Mouse (Mus musculus) lung, postnatal 25 days (tissue): Measurements from ENCODE around the gene Synpo2.

Experiments used
- DNase-seq: peaks from one replicate; pipeline ENCODE4 v3.0.0; 2022; ENCODE audit warnings: low spot score

Gene Synpo2

DNA sequence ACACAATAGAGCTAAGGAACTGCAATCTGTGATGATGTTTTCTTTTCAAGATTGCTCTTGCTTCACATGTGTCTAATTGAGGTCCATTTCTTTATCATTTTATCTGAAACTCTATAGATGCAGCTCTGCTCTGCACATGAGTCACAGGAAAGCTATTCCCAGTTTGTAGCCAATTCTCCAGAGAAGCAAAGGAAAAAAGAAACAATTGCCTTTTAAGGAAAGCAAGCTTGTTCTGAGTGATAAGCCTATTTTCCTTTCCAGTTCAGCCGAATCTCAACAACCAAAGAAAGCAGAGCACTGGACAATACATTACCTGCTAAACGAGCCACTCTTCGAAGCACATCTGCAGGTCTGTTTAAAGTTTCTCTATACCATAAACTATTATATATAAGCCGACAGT lies 31.3 kb downstream of the Synpo2 start:
- peak; percentile 20 for DNase-seq

DNA sequence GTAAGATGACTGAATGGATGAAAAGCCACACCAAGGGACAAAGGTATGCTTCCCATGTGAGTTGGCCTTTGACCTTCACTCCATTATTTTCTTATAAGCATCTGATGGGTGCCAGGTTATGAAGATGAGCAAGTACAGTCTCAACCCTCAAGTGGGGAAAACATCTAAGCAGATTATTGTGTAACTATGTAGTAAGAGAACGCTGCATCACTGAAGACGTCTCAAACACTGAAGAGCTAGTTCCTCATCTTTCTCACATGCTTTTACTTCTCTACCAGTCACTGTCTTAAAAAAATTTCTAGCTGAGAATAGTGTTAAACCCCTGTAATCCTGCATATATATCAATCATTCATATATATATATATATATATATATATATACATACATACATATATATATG lies 34.2 kb downstream of the Synpo2 start:
- DNase-seq = no peak

DNA sequence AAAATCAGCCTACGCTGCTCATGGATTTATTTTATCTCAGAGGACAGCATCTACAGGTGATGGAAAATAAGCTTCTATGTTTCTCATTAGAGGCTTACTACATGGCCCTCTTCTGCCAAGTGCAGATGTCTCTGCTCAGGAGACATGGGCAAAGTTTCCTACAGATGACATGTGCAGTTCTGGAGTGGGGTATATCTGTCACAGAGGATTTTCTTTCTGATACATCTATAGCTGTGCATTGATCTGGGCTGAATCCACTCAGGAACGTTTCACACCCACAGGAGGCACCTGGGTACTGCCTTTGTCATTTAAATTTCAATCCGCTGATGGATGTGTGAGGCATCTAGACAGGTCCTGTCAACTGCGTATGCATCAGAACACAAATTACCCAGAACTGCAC lies 42.2 kb downstream of the Synpo2 start:
- no peak for DNase-seq

DNA sequence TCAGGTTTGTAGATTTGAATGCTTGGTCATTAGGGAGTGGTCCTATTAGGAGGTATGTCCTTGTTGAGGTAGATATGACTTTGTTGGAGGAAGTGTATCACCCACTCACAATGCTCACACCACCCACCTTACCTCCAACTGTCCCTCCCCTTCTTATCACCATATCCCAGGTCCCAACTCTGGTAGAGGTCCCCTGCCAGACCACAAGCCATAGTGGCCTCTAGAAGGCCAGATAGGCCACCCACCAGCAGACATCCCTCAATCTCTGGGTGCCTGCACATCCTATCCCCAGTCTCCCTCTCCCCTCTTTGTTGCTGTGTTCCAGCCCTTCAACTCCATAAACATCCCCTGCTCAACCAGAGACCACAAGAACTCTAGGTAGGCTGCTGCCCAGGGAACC lies 44.3 kb downstream of the Synpo2 start:
- no peak for DNase-seq

DNA sequence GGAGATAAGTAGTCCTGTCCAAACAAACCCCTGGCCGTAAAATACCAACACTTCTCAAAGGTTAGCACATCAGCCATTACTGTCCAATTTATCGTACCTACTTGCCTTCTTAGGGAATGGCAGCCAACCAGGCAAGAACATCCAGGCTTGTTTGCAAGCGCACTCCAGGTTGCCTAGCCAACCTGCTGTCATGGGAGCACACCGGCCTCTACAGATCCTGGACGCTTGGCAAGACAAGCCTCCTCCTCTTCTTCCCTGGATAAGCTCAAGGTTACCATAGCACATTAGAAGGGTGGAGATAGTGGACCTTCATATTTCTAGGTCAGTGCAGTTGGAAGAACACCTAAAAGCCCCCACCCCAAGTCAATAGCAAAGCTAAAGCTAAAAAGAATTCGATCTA lies 45.6 kb downstream of the Synpo2 start:
- no peak for DNase-seq

DNA sequence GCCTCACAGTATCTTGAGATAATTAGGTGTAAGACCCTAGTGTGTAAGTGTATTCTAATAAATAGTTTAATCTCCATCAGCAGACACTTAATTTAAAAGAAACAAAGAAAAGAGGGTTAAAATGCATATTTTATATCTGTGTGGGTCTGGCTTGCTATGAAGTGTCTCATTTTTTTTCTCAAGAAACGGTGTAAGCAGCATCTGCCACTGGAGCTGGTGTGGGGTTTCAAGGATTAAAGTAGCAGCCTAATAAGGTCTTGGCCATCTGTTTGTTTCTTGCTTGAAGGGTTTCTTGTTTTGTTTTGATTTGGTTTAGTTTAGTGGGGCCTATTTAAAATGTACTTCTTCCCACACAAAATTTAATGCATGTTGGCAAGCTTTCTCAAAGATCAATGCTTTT lies 46.1 kb downstream of the Synpo2 start:
- DNase-seq = no peak

DNA sequence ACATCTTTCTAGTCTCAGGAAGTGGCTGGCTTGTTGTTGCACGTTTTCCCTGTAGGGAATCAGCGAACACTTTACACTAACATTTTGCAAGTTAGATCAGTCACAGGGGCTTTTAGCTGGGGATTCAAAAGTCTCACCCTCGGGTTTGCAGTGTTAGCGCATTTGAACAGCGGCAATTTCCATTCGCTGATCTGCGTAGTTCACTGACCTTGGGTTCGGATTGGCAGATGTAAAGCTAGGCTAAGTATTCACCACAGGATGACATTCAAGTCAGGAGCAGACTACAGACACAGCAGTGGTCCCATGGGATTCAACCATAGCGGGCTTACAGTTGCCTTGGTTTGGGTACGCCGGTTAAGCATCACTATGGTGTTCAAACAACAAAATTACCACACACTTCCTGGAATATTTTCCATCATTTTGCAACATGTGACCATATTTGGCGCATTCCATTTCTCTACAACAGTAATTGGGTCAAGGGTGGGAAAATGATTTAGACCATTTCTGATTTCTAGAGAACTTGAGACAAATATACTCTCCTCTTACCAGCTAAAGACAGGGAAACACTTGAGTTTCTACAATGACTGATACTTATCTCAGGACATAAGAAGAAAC lies 47.2 kb downstream of the Synpo2 start:
- no peak for DNase-seq

DNA sequence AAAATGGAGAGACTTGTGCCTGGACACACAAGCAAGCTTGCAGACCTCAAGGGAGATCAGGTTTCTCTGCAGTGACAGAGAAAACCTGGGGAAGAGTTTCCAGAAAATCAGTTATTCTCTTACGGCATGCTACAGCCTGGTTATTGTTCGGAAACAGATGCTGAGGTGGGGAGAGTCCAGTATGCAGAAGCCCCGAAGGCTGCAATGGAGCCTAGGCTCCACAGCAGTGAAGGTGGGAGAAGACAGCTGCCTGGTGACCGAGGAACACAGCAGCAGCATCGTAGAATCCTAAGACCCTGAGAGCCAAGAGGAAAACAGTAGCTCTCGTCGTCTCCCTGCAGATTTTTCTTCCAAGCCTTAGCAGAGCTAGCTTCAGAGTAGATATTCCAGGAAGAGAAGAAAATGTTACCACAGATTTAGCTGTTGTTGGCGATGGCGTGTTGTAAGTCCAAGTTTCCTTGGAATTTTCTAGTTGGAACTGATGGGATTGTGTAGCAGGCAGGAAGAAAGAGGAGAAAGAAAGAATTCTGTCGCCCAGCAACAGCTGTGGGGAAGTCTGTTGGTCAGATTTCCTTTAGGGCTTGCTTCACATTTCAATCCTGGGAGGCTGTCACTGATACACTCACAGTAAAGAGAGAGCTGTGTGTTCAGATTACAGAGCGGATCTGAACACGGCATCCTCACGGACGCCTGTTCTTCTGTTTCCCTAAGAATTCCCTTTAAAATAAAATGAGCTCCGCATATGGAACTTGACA lies 48.4 kb downstream of the Synpo2 start:
- no peak for DNase-seq

DNA sequence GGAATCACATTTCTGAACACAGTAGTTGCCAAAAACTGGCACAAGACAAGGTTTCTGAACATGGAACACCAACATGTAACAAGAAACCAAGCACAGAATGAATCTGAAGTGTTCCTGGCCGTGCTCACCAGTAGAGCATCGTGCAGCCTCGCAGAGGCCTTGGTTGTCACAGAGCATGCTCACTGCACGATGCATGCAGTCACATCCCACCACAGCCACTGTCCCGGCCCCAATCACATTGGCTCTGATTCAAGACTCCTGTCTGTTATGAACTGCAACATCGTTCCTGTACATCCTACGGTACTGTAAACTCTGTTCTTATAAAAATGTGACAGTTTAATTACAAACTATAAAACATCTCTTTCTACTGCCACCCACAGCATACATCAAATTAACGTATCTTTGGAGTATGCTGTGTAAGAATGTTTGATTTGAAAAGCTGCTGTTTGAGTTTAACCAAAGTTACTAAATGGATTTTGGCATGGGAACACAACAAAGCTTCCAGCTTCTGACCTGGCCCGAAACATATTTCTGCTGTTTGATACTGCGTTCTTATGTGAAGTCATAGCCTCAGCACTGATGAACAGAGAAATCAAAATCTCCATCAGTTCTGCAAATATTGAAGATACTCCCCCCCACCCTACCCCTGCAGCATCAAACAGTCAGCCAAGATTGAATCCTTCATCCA lies 50.6 kb downstream of the Synpo2 start:
- no peak for DNase-seq

DNA sequence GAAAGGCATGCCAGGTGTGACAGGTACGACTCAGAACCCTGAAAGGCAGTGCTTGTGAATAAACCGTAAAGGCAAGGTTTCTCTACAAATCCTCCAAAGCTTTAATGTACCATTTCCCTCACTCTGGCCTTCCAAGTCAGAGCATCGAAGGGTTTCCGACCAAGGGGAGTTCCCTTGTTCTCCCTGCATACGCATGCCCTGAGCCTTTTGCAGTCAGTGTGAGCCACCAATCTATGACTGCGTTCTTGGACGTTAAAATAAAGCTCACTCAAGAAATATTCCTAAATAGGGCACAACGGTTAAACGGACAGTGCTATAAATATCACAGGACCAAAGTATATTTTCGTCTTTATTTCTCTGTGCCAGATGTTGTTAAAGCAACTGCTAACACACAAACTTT lies 51.7 kb downstream of the Synpo2 start:
- no peak for DNase-seq

DNA sequence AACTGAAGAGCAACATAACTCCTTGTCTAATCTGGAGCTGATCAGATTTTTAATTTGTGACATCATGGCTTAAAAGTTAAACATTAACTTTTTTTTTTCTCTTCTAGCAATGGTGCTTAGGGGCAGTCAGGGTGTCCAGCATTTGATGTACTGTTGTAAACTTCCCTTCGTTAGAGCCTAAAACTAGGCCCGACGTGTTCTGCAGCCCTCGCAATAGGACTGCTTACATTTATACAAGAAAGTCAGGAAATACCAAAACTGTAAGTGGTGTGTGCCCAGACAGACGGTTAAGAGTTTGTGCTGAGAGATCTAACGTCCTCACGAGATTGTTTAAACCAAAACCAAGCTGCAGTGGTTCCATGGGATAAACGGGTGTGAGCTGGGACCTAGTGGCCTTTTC lies 56.4 kb downstream of the Synpo2 start:
- DNase-seq = no peak

DNA sequence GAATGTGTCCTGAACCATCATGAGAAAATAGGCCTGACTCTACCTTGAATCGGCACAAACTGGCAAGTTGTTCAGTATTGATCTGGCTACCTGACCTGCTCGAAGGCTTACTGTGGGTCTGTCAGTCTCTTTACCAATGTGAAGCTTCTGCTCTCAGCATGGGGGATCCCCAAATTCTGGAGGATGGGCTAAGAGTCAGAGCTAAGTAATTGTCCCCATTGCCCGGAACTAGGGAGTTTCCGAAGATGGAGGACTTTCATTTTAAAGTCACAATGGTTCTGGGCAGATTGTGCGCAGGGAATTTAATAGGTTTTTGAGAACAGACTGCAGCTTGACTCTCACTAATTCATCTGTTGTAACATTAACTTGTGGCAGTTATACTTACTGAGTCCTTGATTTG lies 56.9 kb downstream of the Synpo2 start:
- no peak for DNase-seq

DNA sequence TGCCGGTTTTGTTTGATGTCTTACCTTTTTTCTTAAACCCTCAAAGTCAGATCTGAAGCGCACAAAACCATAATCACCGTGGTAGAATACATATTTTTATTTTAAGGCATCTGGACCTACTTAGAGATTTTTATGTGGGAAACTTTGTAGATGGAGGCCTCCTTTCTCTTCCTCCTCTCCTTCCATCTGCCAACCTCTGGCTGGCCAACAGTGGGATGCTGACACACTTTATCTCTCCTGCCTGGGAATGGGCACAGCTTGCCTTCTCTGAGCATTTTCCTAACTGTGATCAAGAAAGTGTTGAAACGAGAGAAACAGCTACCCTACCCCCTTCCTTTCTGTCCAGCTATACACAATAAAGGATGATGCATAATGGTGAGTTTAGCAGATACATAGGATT lies 57.5 kb downstream of the Synpo2 start:
- DNase-seq = no peak

DNA sequence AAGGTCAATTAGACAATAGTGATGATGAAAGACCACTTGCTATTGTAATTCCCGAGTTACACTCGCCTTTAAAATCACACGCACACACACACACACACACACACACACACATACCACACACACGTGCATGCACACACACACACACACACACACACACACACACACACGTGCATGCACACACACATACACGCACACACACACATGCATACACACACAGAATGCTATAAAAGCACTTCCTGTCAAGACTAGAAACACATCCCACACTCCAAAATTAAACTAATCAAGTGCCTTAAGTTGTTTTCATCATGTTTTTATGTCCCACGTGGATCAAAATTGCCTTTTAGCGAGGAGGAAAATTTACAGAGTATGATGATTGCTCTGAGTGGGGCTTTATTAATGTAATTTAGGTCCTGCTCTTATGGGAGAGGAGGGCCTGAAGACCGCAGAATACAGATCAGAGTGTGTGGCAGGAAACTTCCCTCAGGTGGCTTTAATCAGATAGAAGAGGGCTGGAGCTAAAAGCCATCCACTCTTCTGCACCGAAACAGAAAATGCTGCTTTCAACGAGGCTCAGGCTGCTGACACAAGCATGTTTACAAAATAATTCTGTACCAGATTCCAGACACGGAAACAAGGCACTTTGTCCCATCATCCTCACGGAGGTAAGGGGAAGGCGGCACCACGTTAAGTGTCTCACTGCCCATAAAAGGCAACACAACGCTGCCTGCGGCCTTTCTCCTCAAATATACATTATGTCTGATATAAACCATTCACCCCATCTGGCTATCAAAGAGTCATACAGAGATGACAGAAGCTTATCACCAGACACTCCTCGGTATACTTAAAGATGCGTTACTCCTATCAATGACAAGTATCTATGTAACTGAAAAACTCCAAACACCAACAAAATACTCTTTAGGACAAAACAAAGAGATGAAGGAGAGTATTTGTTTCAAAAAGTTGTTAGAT lies 59.3 kb downstream of the Synpo2 start:
- DNase-seq = no peak

DNA sequence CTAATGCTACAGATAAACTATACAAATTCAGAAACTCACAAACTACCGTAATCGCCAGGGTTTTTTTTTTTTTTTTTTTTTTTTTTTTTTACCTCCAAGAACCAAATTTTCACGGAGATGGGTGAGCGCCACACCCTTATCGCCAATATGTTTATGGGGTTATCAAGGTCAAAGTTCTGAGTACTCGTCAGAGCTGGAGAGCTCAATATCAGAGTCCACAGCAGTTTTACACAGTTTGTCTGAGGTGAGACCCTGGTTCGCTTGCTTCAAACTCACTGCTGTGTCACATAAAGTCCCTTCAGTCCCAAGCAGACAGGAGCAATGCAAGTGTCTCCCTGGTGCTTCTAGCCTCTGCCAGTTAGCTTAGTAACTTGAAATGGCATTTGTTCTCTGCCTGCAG lies 60.8 kb downstream of the Synpo2 start:
- no peak for DNase-seq

DNA sequence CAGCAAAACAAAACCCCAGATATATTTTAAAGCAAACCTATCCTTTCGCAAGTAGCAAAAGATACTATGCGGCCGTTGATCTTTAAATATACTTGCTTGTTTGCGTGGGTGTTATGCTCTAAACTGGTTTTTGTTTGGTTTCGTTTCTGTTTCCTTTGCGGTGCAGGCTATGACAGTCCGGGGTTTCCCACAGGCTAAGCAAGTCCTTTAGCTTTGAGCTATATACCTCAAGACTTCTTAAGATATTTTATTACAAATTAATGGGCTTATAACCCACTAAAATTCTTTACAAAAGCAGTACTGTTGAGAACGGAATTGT lies 61.6 kb downstream of the Synpo2 start:
- DNase-seq = no peak

DNA sequence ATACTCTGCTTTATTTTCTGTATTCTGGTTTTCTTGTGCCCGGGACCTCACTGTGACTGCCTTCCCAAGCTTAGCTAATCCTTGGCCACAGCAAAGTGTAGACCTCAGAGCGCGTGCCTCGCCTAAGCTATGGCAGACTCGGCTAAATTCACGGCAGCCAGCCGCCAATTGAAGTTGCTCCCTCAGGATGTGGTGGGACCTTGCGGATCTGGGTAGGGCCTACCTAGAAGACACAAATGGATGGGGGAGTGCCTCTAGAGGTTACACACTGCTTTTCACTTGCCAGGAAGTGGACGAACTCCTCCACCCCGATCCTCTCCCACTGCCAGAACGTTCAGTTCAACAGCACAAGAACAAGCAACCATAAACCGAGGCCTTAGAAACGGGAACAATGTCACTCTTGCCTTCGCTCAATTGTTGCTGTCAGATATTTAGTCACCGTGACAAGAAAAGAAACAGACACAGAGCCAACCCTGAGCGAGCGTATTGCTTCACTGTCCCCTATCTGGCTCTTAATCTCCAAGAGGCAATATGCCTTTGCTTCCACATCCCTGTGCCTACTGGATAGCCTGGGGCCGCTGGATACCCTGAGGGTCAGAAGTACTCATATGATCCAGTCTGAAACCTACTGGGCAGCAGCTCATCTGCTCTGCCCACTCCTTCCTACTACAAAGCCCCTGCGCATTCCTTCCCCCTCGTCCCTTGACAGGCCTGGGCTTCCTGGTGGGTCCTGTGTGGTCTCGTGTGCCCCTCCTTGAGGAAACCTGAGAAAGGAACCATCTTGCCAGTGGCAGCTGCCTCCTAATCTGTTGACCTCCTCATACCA lies 62.2 kb downstream of the Synpo2 start:
- no peak for DNase-seq

DNA sequence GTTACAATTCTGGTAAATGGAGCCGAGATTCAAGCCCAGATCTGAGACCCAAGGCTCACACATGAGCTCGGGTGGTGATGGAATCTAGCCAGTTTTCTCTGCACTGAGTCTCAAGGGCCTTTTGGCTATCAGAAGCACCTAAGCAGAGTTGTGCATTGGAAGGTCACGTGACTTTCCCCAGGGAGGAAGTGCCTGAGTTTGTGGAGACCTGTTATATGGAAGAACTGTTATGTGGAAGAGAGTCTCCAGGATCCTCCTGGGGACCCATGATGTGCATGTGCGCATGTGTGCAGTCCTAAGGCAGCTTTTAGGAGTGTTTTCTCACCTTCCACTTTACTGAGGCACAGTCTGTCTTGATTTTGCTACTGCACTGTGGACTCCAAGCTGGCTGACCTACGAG lies 63.8 kb downstream of the Synpo2 start:
- DNase-seq = no peak

DNA sequence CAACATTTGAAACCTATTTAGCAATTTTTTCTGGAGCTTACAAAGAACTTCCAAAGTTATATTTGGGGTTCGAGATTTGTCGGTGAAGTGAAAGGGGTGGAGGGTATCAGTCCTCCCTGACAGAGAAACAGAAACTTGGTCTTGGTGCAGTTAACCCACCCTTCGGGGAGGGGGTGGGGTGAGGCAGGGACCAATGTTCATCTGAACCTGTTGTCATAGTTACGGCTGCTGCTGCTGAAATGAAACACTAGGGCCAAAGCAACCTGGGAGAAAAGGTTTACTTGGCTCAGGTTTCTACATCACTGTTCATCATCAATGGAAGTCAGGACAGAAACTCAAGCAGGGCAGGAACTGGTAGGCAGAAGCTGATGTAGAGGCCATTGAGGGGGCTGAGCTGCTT lies 66.6 kb downstream of the Synpo2 start:
- DNase-seq = no peak

DNA sequence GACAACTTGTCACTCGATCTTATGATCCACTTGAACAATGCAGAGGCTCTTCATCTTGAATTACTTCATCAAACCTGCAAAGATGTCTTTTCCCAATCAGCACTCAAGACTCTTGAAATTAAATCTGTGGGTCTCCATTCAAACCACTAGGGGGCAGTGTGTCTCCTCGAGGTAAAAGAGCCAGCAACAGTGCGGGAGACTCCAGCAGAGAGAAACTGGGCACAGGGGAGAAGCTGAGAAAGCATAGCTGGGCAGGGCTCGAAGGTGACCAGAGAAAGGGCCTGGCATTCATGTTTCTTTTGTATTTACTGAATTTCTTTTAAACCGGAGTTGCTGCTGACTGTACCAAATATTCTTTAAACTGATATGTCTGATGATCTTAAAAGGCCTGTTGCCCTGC lies 67.1 kb downstream of the Synpo2 start:
- peak; percentile 55 for DNase-seq

DNA sequence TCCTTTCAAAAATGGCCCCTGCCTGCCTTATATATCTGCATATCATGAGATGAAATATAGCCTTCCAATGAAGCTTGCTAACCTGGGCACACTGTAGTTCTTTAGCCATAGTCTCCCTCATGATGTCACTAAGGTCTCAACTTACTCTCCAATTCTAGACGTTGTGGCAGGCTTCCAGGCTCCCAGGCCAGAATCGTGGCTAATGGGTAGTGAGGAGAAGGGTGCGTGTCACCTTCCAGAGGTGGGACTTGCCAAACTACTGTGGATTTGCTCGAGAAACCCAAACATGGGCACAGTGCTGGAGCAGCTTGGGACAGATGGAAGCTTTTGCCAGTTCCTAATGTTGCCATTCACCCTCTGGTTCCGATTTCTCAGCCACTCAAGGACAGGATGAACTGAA lies 69.5 kb downstream of the Synpo2 start:
- no peak for DNase-seq

DNA sequence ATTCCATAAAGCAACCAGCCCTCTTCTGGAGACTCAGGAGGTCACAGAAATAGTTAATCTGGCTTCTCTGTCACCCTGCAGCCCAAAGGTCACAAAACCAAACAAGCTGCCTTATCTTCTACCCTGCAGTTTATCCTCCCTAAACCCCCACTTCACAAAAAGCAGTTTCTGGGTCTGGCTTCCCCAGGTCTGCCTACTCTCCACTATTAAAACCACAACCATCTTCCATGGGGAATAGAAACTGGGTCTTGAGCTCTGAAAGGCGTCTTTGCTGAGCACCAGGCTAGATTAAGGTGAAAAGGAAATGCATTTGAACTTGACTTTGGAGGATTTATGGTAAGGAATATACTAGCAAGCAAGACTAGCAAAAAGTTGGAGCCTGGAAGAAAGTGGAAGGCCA lies 71.8 kb downstream of the Synpo2 start:
- no peak for DNase-seq
